Mouse (Mus musculus) thymus, postnatal 0 days (tissue): ENCODE data around the gene Olfr1368. TPM values are rescaled to one million over a fixed set of nuclear protein-coding genes. Genes with fewer than 3 reads are reported as not detected.
A peak's percentile ranks its signal among the peaks of the same experiment; 100 is the strongest.
"Not testable (repeated sequence)": the region's sequence is repeated elsewhere in the genome, so short reads cannot be mapped to it uniquely, and the experiment has no call there.

ENCODE experiments used
- DNase-seq: peaks from one replicate; pipeline ENCODE4 v3.0.0-alpha.2; 2015; ENCODE audit warnings: low spot score
- polyA plus RNA-seq: library from polyadenylated mRNA; unstranded; fragments of >200 nt; fragmentation: Nextera tagmentation; extraction: Ambion mirVana; gene quantifications from 2 replicates; pipeline ENCODE4 v1.2.1, GENCODE M21; 2015

Olfr1368 gene
- polyA plus RNA-seq, 1 experiment from 2014 or later, result not detected

DNA sequence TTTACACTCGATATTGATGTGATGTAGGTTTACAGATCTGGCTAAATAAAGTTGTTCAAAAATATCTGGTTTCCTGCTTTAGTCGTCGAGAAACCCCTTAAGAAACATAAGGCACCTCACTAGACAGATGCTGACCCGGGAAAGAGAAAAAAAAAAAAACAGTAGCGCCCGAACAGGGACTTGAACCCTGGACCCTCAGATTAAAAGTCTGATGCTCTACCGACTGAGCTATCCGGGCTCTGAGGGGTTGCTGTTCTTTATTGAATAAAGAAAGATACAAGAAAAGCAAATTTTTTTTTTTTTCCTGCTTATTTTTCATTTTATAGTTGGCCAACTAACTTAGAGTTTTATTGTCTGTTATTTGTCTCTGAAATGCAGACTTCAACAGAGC lies 22.2 kb upstream of the Olfr1368 start:
- DNase-seq, result peak; percentile 81

DNA sequence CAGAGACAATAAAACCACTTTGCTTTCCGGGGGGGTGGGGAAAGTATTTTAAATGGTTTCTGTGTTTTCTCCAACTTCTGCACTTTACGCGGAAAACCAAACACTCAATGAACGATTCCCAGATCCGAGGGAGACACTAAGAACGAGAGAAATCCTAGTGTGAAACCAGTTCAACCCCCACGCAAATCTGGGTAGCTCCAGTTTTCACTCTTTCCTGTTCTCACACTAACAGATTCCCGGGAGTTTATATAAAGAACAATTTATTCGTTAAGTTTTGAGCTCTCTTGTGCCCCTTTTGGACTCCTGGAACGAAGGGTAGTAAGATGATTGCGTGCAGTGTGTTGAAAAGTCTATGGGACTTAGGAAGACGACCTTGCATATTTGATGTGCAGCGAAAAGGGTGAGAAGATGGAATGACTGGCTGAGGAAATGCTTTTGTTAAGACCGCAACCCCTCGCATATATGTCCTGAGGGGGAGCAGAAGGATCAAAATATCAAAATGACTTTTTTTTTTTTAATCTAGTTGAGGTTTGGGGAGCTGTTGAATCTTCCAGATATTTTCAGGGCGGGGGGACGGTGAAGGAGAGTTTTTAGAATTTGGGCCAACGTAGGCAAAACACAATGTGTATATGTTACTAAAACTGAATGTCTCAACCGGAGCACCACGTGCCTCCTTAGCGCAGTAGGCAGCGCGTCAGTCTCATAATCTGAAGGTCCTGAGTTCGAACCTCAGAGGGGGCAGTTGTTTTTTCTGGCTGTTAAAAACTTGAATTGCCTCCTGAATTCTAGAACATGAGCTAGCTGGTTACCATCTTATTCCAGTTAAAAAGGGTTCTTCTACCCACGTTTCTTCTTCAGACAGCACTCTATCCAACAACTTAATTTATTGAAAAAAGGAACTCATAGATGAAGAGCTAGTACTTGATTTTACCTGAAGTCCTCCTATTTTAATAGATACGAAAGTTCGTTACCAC lies 21.6 kb upstream of the Olfr1368 start:
- DNase-seq, result peak; percentile 91

GRCm38 (mm10) chr13:21162591-21162990 lies 16.9 kb upstream of the Olfr1368 start:
- no peak for DNase-seq

DNA sequence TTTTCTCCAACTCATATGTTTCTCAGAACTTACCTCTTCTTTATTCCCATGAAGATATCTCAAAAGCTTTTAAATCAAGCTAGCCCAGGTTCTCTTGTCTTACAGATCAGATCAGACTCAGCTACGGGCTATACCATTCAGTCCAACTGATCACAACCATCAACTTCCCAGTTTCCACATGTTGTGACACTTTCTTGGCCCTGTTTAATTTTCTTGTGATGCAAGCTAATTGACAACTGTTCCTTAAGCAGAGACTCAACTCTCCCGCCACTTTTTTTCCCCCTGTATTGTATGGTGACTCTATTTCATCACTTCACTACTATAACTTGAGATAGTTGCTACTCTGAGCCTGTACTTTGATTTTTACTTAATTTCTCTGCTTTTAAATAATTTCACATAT lies 15.9 kb upstream of the Olfr1368 start:
- DNase-seq, result no peak

GRCm38 (mm10) chr13:21160657-21161590 lies 15.3 kb upstream of the Olfr1368 start:
- peak; percentile 94 for DNase-seq

DNA sequence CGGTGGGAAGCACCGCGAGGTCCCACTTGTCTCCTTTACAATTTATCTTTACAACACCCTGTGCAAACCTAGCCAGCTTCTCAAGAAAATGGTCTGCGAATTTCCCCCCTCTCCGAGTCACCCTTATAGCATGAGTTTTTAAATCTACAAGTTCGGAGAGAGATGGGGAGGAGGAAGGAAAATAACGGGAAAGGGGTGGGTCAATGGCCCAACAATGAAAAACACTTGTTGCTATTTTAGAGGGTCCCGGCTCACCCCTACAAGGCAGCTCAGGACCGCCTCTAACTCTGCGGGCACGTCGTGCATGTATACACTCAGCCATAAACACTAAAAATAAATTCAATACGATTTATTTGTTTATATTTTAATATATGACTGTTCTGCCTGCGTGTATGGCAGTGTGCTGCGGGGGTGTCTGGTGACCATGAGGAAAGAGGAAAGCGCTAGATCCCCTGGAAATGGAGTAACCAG lies 14.4 kb upstream of the Olfr1368 start:
- peak; percentile 29 for DNase-seq

GRCm38 (mm10) chr13:21159475-21159819 lies 13.8 kb upstream of the Olfr1368 start:
- peak; percentile 33 for DNase-seq

DNA sequence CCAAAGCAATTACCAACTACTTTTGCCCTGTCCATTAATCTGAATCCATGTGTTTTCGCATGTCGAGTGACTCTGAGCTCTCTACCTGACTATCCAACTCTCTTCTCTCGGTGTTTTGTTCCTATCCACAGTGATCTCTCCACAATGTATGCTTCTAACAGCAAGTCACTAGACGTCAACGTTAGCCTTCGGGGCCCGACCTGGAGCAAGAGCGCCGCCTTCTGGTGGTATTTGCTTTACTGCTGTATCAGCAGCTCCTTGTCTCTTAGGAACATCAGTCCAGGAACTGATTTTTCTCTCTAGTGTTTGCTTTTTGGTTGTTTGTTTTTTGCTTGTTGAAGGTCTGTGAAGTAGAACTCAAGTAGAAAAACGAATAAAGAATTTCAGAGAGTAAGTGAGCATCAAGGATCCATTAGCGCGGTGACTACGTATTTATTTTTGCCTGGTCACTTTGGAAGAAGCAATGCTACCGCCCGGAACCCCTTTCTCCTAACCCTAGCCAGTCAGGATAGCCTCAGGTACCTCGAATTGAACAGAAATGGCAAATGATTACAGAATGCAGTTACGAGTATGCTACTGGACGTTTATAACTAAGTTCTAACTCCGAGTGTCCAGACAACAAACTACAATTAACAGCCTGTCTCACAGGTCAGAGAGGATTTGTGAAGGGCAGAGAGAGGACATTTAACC lies 13.3 kb upstream of the Olfr1368 start:
- DNase-seq, result peak; percentile 82

DNA sequence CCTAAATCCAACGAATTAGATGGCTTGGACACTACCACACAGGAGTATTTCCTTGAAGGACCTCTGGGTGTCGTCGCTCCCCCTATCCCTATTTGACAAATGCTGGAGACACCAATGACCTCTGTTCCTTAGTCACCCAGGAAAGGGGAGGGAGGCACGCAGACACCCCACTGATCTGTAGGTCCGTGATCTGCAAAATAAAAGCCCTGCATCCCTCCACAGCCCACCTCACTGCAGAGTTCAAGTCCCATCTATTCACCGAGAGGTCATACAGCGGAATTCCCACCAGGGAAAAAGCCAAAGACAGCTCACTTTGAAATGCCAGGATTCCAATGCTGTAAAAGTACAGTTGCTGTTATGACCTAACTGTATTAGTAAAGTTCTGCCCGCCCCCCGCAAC lies 12.4 kb upstream of the Olfr1368 start:
- DNase-seq, result no peak

DNA sequence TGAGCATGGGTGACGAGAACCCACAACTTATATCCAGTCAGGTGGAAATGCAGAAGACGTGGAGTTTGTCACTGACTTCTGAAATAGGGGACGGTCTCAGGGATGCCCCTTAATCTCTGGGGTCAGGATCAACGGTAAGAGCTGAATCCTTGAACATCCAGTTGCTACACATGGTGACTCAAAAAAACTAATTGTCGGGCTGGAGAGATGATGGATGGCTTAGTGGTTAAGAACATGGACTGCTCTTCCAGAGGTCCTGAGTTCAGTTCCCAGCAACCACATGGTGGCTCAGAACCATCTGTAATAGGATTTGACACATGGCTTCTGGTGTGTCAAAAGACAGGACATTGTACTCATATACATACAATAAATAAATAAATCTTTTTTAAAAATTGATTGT lies 10.2 kb upstream of the Olfr1368 start:
- no peak for DNase-seq

DNA sequence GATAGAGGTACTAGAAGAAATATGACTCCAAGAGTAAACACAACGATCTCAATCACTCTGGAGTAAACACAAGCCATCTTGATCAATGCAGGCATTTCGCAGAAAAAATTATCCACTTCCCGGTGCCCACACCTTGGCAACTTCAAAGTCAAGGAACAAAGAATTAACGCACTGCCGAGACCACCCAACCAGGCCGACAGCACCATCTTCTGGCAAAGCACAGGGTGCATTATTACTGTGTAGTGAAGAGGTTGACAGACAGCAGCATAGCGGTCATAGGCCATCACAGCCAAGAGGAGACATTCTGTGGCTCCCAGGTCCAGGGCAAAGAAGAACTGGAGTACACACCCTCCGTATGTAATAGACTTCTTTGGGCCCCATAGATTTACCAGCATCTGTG lies 3.2 kb downstream of the Olfr1368 start:
- peak; percentile 51 for DNase-seq

DNA sequence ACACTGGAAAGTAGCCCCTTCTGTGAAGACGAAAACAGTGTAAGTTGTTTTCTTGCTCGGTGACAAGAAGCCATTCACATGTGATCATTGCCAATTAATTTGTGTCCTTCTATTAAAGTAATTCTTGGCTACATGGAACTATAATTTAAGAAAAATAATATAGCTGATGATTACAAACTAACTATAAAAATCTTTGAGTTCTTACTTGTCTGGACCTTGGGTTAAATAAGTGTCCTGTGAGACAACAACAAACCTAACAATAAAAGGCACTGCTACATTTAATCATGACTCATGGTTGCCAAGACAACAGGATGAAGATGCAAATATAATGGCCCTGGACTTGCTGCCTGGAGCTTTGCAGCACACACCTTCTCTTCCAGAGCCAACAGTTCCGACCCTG lies 16.3 kb downstream of the Olfr1368 start, which contains the start of gene Olfr263:
Olfr263 (plus strand) TSS at position 301 of the 400 bp plus-strand sequence.
- not testable (repeated sequence) for DNase-seq

- no peak for DNase-seq
These were observed 31.5 kb downstream of the Olfr1368 start for GRCm38 (mm10) chr13:21114121-21114520.

DNA sequence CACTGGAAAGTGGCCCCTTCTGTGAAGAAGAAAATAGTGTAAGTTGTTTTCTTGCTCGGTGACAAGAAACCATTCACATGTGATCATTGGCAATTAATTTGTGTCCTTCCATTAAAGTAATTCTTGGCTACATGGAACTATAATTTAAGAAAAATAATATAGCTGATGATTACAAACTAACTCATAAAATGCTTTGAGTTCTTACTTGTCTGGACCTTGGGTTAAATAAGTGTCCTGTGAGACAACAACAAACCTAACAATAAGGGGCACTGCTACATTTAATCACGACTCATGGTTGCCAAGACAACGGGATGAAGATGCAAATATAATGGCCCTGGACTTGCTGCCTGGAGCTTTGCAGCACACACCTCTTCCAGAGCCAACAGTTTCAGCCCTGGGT lies 34.5 kb downstream of the Olfr1368 start, which contains the start of gene Olfr1369-ps1:
Olfr1369-ps1 (plus strand) TSS at position 301 of the 400 bp plus-strand sequence.
- not testable (repeated sequence) for DNase-seq

DNA sequence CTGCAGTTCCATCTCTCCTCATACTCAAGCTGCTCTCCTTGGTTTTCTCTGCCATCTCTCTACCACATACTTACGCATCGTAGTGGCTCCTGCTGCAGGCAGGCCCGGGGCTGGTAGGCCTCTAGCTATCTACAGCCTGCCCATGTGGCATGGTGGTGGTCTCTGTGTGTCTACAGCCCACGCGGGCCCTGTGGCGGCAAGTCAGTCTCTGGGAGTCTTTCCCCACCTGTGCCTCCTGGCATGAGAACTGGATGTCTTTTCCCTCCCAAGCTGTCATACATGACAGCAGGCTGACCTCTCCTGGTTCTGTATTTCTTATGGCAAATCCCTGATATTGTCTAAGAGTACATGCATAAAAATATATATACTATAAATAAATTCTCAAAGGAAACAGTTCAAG lies 35.2 kb downstream of the Olfr1368 start:
- no peak for DNase-seq

GRCm38 (mm10) chr13:21109759-21110158 lies 35.9 kb downstream of the Olfr1368 start:
- DNase-seq, result no peak

Other genes with a start within 250 kb of the Olfr1368 start
- not detected in 2 replicates for gene Olfr1370, start 70.9 kb downstream of the Olfr1368 start, polyA plus RNA-seq
- 0.14 and 0.18 TPM in 2 replicates for gene Olfr1369-ps1, start 34.4 kb downstream of the Olfr1368 start, polyA plus RNA-seq
- not detected in 2 replicates for gene Olfr263, start 16.2 kb downstream of the Olfr1368 start, polyA plus RNA-seq
- 160 and 174 TPM in 2 replicates for gene Trim27, start 33.6 kb upstream of the Olfr1368 start, polyA plus RNA-seq
- gene Gpx5, start 146.9 kb upstream of the Olfr1368 start, polyA plus RNA-seq, result not detected in 2 replicates
- gene Gpx6, start 166.3 kb upstream of the Olfr1368 start, polyA plus RNA-seq, result 1.7 and 1.9 TPM in 2 replicates
- not detected in 2 replicates for gene Olfr1367, start 201.0 kb upstream of the Olfr1368 start, polyA plus RNA-seq
- gene Zscan12, start 217.0 kb upstream of the Olfr1368 start, polyA plus RNA-seq, result 10.4 and 11.3 TPM in 2 replicates